Mouse (Mus musculus): Measurements from ENCODE around the gene Galnt18. TPM values are rescaled to one million over a fixed set of nuclear protein-coding genes. Genes with fewer than 3 reads are reported as not detected.
A peak's percentile ranks its signal among the peaks of the same experiment; 100 is the strongest.

Galnt18 gene
- polyA plus RNA-seq, 1 experiment from 2014 or later, result 112 TPM

DNA sequence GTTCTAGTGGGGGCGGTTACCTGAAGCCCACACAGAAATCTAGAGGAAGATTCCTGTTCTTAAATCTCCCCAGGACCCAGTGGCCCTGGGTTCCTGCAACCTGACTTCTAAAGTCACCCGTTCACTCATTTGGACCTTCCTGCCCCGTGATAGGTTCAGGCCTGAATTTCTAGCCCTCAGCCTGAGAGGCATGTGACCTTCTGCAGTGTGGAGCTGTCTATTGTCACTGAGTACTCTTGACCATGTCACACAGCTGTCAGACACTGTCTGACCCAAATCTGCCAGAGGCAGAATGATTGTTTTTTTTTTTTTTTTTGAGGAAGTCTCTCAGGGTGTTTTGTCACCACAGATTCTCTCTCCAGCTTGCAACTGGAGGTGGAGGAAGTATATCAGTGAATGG, 103.3 kb downstream of the Galnt18 start:
- Histone ChIP-seq H3K9ac (replicated peaks; ENCODE audit: low read depth) (no peak overlapping the region), H3K4me3 (ENCODE audit: low read depth, low read length) (no peak overlapping the region), H3K4me1 (ENCODE audit: insufficient read depth, low read depth, low read length) (no peaks in the 10 kb centered on the region), H3K27me3 (replicated peaks; ENCODE audit: insufficient read depth, low read length) (no peaks in the 10 kb centered on the region), H3K36me3 (ENCODE audit: insufficient read depth, low read length) (no peaks in the 10 kb centered on the region), H3K9me3 (ENCODE audit: low read length) (no peaks in the 10 kb centered on the region), H3K4me2 (replicated peaks; ENCODE audit: low read depth, low read length) (no peak overlapping the region), H3K27ac (ENCODE audit: low read length) (no peak overlapping the region)
- DNase-seq (ENCODE audit: low spot score) (no peak), ATAC-seq (no peak)
- TF ChIP-seq EP300 (IDR thresholded peaks at IDR 0.05) (no peak), CTCF (IDR thresholded peaks at IDR 0.05) (no peak)
- 79% methylated on average over 3 of the region's 3 CpGs for WGBS

DNA sequence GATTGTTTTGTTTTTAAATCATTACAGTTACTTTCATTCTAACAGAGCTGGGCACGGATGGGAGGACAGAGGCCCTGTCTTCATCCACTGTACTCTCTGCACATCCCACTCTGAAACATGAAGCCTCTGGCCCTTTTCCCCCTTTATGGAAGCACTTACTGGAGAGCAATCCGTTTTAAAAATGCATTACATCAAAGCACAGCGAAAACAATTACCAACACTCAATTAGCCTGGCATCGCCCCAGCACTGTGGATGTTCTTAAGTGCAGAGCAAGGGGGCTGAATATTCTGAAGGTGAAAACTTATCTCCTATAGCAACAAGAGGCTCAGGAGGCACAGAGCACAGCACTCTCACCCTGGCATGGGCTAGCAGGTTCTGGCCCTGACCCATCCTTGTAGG, 107.3 kb downstream of the Galnt18 start:
- 49% methylated on average over 4 of the region's 4 CpGs for WGBS

GRCm38 (mm10) chr7:111663139-111664073, 116.4 kb downstream of the Galnt18 start:
- Histone ChIP-seq H3K4me2 (replicated peaks; ENCODE audit: low read depth, low read length) (no peak overlapping the region), H3K4me1 (ENCODE audit: insufficient read depth, low read depth, low read length) (no peaks in the 10 kb centered on the region), H3K9ac (replicated peaks; ENCODE audit: low read depth) (no peak overlapping the region), H3K27me3 (replicated peaks; ENCODE audit: insufficient read depth, low read length) (no peaks in the 10 kb centered on the region), H3K27ac (ENCODE audit: low read length) (peak overlapping the region; percentile 26; the same call in 1 of the 2 replicates), H3K9me3 (ENCODE audit: low read length) (no peaks in the 10 kb centered on the region), H3K36me3 (ENCODE audit: insufficient read depth, low read length) (no peaks in the 10 kb centered on the region), H3K4me3 (ENCODE audit: low read depth, low read length) (no peak overlapping the region)
- TF ChIP-seq EP300 (IDR thresholded peaks at IDR 0.05), result no peak
- no peak for TF ChIP-seq CTCF (IDR thresholded peaks at IDR 0.05)
- DNase-seq (ENCODE audit: low spot score), result peak; percentile 52
- ATAC-seq, result no peak
- 37% methylated on average over 14 of the region's 14 CpGs for WGBS

More for the DNA sequence above, 107.3 kb downstream of the Galnt18 start:
- Histone ChIP-seq H3K27me3 (replicated peaks; ENCODE audit: insufficient read depth, low read length) (no peaks in the 10 kb centered on the region), H3K9ac (replicated peaks; ENCODE audit: low read depth) (no peak overlapping the region), H3K4me1 (ENCODE audit: insufficient read depth, low read depth, low read length) (no peaks in the 10 kb centered on the region), H3K4me2 (replicated peaks; ENCODE audit: low read depth, low read length) (no peak overlapping the region), H3K4me3 (ENCODE audit: low read depth, low read length) (no peak overlapping the region), H3K9me3 (ENCODE audit: low read length) (no peaks in the 10 kb centered on the region), H3K27ac (ENCODE audit: low read length) (no peak overlapping the region), H3K36me3 (ENCODE audit: insufficient read depth, low read length) (no peaks in the 10 kb centered on the region)
- TF ChIP-seq CTCF (IDR thresholded peaks at IDR 0.05) (no peak), EP300 (IDR thresholded peaks at IDR 0.05) (no peak)
- ATAC-seq (no peak), DNase-seq (ENCODE audit: low spot score) (no peak)

DNA sequence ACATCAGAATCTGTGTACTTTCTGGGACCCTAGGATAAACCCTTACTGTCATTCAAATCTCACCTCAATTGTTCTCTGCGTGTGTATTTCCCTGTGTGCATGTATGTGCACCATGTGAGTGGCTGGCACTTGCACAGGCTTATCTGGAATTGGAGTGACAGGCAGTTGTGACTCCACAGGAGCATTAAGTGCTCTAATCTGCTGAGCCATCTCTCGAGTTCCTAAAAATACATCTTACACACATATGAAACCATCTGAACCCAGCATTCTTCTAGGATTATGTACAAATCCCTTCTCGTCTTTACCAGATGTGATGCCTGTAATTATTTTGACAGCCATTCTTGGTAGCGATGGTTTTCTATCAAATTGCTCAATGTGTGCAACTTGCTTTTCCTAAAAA, 121.2 kb downstream of the Galnt18 start:
- no peak for DNase-seq (ENCODE audit: low spot score)
- Histone ChIP-seq H3K36me3 (ENCODE audit: insufficient read depth, low read length) (no peaks in the 10 kb centered on the region), H3K9me3 (ENCODE audit: low read length) (no peaks in the 10 kb centered on the region), H3K27me3 (replicated peaks; ENCODE audit: insufficient read depth, low read length) (no peaks in the 10 kb centered on the region), H3K9ac (replicated peaks; ENCODE audit: low read depth) (no peak overlapping the region), H3K27ac (ENCODE audit: low read length) (no peak overlapping the region), H3K4me3 (ENCODE audit: low read depth, low read length) (no peak overlapping the region), H3K4me1 (ENCODE audit: insufficient read depth, low read depth, low read length) (no peaks in the 10 kb centered on the region), H3K4me2 (replicated peaks; ENCODE audit: low read depth, low read length) (no peak overlapping the region)
- WGBS, result 78% methylated on average over 4 of the region's 4 CpGs
- TF ChIP-seq CTCF (IDR thresholded peaks at IDR 0.05) (no peak), EP300 (IDR thresholded peaks at IDR 0.05) (no peak)
- ATAC-seq, result no peak

- H3K9ac ChIP-seq (replicated peaks; ENCODE audit: low read depth), result no peak overlapping the region
- no peak overlapping the region for H3K4me2 ChIP-seq (replicated peaks; ENCODE audit: low read depth, low read length)
- DNase-seq (ENCODE audit: low spot score) (no peak), ATAC-seq (no peak)
- TF ChIP-seq EP300 (IDR thresholded peaks at IDR 0.05) (no peak), CTCF (IDR thresholded peaks at IDR 0.05) (no peak)
- no peaks in the 10 kb centered on the region for H3K36me3 ChIP-seq (ENCODE audit: insufficient read depth, low read length)
- H3K9me3 ChIP-seq (ENCODE audit: low read length), result no peaks in the 10 kb centered on the region
- H3K27ac ChIP-seq (ENCODE audit: low read length), result no peak overlapping the region
- H3K4me3 ChIP-seq (ENCODE audit: low read depth, low read length), result no peak overlapping the region
- no peaks in the 10 kb centered on the region for H3K4me1 ChIP-seq (ENCODE audit: insufficient read depth, low read depth, low read length)
- WGBS, result 89% methylated on average over 8 of the region's 8 CpGs
- H3K27me3 ChIP-seq (replicated peaks; ENCODE audit: insufficient read depth, low read length), result no peaks in the 10 kb centered on the region
Observed at GRCm38 (mm10) chr7:111655002-111655401, 124.8 kb downstream of the Galnt18 start.

DNA sequence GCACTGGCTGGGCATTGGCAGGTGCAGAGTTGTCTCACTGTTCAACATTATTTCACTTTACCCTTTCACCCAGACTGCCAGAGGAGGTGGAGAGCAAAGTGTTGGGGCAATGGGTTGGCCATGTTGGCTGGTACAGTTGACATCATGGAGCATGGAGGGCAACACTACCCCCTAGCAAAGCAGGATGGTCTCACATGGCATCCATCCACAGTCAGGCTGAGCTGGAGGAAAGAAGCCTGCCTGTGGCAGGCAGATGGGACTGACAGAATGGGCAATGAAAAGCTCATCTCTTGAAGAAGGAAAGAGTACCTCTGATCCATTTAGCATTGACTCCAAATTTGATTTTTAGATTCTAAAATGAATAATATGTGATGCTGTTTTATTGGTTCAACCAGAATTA, 125.3 kb downstream of the Galnt18 start:
- H3K27ac ChIP-seq (ENCODE audit: low read length), result no peak overlapping the region
- no peaks in the 10 kb centered on the region for H3K4me1 ChIP-seq (ENCODE audit: insufficient read depth, low read depth, low read length)
- DNase-seq (ENCODE audit: low spot score), result no peak
- TF ChIP-seq EP300 (IDR thresholded peaks at IDR 0.05), result no peak
- no peak for TF ChIP-seq CTCF (IDR thresholded peaks at IDR 0.05)
- H3K9ac ChIP-seq (replicated peaks; ENCODE audit: low read depth), result no peak overlapping the region
- ATAC-seq, result no peak
- H3K27me3 ChIP-seq (replicated peaks; ENCODE audit: insufficient read depth, low read length), result no peaks in the 10 kb centered on the region
- no peak overlapping the region for H3K4me3 ChIP-seq (ENCODE audit: low read depth, low read length)
- H3K9me3 ChIP-seq (ENCODE audit: low read length), result no peaks in the 10 kb centered on the region
- H3K4me2 ChIP-seq (replicated peaks; ENCODE audit: low read depth, low read length), result no peak overlapping the region
- H3K36me3 ChIP-seq (ENCODE audit: insufficient read depth, low read length), result no peaks in the 10 kb centered on the region
